ENCODE assay signal across 14 mouse cellular contexts in the genomic region with DNA sequence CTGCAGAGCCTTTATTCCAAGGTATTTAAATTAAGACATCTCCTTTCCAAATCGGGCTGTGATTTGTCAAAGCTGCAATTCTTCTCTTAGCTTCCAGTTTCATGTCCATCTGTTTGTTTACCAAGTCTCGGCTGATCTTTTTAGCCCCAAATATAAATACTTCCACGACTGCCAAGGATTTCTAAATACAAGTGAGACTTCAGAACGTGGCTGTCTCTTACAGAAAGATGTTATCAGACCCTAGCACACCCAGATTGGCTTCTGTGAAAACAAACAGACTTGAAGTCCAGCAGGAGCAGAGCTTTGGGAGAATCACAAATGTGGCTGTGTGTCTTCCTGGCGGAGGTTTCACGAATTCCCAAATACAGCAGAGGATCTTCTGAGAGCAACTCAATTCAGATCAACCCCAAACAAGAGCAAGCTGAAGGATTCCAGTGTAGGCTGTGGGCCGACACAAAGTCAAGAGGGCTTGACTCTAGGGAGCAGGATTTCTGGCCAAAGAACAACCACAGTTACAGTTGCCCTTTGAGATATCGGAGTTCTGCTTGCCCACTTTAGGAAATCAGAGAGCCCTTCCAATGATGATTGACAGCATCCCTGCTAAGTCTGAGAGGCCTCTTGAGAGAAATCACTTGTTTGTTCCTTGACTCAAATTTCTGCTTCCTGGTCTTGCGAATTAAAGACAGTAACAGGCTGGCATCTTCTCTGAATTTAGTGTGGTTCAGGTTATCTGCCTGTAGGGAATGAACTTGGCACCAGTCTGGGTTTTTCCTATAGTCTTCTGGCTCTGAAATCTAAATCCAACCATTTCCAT. TPM values are rescaled to one million over a fixed set of nuclear protein-coding genes. Genes with fewer than 3 reads are reported as not detected.
DNase-seq lines count a peak whose midpoint lies in the region; ATAC-seq lines count a peak whose summit lies in the region.
"Had no signal": no experiment of that assay in that cellular context is flagged by ENCODE, and none has a peak within 500 bp of the region (broad histone marks: within the 10 kb centered on the region; RNA-seq: fewer than 3 reads in every experiment).

No protein-coding gene starts in this region.

- ATAC-seq in kidney, embryonic 15.5 days (replicated peaks; ENCODE audit: low FRiP score), result no peak
- ATAC-seq in intestine, embryonic 15.5 days, result no peak
- ATAC-seq: hindbrain, embryonic 16.5 days had no signal

- 0 out of 2 replicates have a peak overlapping the region, but pooled peaks have one; percentile 37 for H3K27ac ChIP-seq in kidney, embryonic 15.5 days
- peak overlapping the region; percentile 73 for H3K27ac ChIP-seq in intestine, embryonic 15.5 days
- H3K27ac ChIP-seq: limb, embryonic 13.5 days; midbrain, embryonic 12.5 days; neural tube, embryonic 12.5 days had no signal

- H3K36me3 ChIP-seq in kidney, embryonic 15.5 days, result no peaks in the 10 kb centered on the region
- no peaks in the 10 kb centered on the region for H3K36me3 ChIP-seq in intestine, embryonic 15.5 days
- H3K36me3 ChIP-seq: G1E; limb, embryonic 13.5 days; midbrain, embryonic 12.5 days; neural tube, embryonic 12.5 days had no signal

- H3K27me3 ChIP-seq in kidney, embryonic 15.5 days, result no peaks in the 10 kb centered on the region
- H3K27me3 ChIP-seq in intestine, embryonic 15.5 days (replicated peaks), result no peaks in the 10 kb centered on the region
- H3K27me3 ChIP-seq: limb, embryonic 13.5 days; midbrain, embryonic 12.5 days; neural tube, embryonic 12.5 days had no signal

- peak; percentile 16 for DNase-seq in embryo, embryonic 10.5 days (ENCODE audit: low spot score)
- no peak for DNase-seq in embryo, embryonic 11 days
- DNase-seq in kidney, adult 9 months, result no peak
- peak; percentile 14 for DNase-seq in MN1 (ENCODE audit: low spot score)
- DNase-seq in retina, embryonic 14.5 days (ENCODE audit: low spot score), result no peak
- DNase-seq in left cerebral cortex, adult 8-10 months (ENCODE audit: low spot score in 2 of 2), result no peak
- DNase-seq: right cerebral cortex, postnatal 14 days had no signal

- H3K4me3 ChIP-seq in kidney, embryonic 15.5 days (replicated peaks), result no peak overlapping the region
- no peak overlapping the region for H3K4me3 ChIP-seq in intestine, embryonic 15.5 days (replicated peaks)
- H3K4me3 ChIP-seq: limb, embryonic 13.5 days; midbrain, embryonic 12.5 days; neural tube, embryonic 12.5 days had no signal

- H3K4me1 ChIP-seq in kidney, embryonic 15.5 days, result peaks cover 16% of the 10 kb centered on the region
- H3K4me1 ChIP-seq in intestine, embryonic 15.5 days (replicated peaks), result peaks cover 13% of the 10 kb centered on the region; the same call in 1 of the 2 replicates

- WGBS in kidney, embryonic 15.5 days, result 48% methylated on average over 9 of the region's 9 CpGs
- 35% methylated on average over 9 of the region's 9 CpGs for WGBS in intestine, embryonic 15.5 days

- no peak overlapping the region for H3K9ac ChIP-seq in kidney, embryonic 15.5 days
- H3K9ac ChIP-seq in intestine, embryonic 15.5 days, result no peak overlapping the region
- H3K9ac ChIP-seq: limb, embryonic 13.5 days; midbrain, embryonic 12.5 days; neural tube, embryonic 12.5 days had no signal

- no peaks in the 10 kb centered on the region; the same call in 1 of the 2 replicates for H3K9me3 ChIP-seq in kidney, embryonic 15.5 days (replicated peaks)
- H3K9me3 ChIP-seq in intestine, embryonic 15.5 days, result no peaks in the 10 kb centered on the region
- H3K9me3 ChIP-seq: G1E; midbrain, embryonic 12.5 days had no signal

- no peak overlapping the region for H3K4me2 ChIP-seq in kidney, embryonic 15.5 days
- H3K4me2 ChIP-seq in intestine, embryonic 15.5 days (replicated peaks), result no peak overlapping the region
- H3K4me2 ChIP-seq: limb, embryonic 13.5 days; midbrain, embryonic 12.5 days; neural tube, embryonic 12.5 days had no signal

RNA-seq across cellular contexts. Expression of a gene that starts 34.4 kb away (rescaled TPM):
- polyA plus RNA-seq in kidney, embryonic 15.5 days (2015; fragmentation: Nextera tagmentation; extraction: Ambion mirVana), result 17.4 and 17.5 TPM in 2 replicates
- 11.3 and 11.4 TPM in 2 replicates for polyA plus RNA-seq in intestine, embryonic 15.5 days (2015; fragmentation: Nextera tagmentation; extraction: Ambion mirVana)
- total RNA-seq in left cerebral cortex, adult 8-10 months (2022), result 10 to 100 TPM; 44.9 to 49.2 (median 46.9) TPM
- polyA plus RNA-seq: G1E had no signal

Comparison
In these comparisons a context has a peak if more than half of its experiments do, and no peak if none do; other contexts are left out.
1. DNase-seq: peak in embryo, embryonic 10.5 days (single experiment) and MN1 (single experiment); none in embryo, embryonic 11 days (single experiment), kidney, adult 9 months (single experiment), retina, embryonic 14.5 days (single experiment) and left cerebral cortex, adult 8-10 months (0 of 2).